Mouse (Mus musculus): ENCODE measurements around the gene Lenep. TPM values are rescaled to one million over a fixed set of nuclear protein-coding genes. Genes with fewer than 3 reads are reported as not detected.

Gene Lenep
- total and polyA plus RNA-seq, 3 experiments = not detected

GRCm38 (mm10) chr3:89406887-89407286, 4.3 kb upstream of the Lenep start:
- peaks cover 5% of the 10 kb centered on the region for H3K9me3 ChIP-seq (replicated peaks; ENCODE audit: low read length)
- H3K79me2 ChIP-seq (replicated peaks; ENCODE audit: control insufficient read depth, extremely low read depth, insufficient read depth, poor library complexity, severe bottlenecking) = 0 out of 2 replicates have a peak, but pooled peaks cover 6% of the 10 kb centered on the region
- H3K4me2 ChIP-seq (ENCODE audit: insufficient read depth, low read depth, poor library complexity, severe bottlenecking) = no peak overlapping the region
- H3K27me3 ChIP-seq (replicated peaks) = no peaks in the 10 kb centered on the region
- no peak for DNase-seq (ENCODE audit: extremely low read depth)
- dilution Hi-C loops (cut with MboI; ENCODE audit: extremely low pct_ligation_motif_present, extremely low pct_unique_long_range_greater_than_20kb, low sequenced_read_pairs) (no loop called here), in situ Hi-C loops (cut with MboI; ENCODE audit: low pct_ligation_motif_present, low pct_unique_long_range_greater_than_20kb, low sequenced_read_pairs) (no loop called here)
- H3K4me3 ChIP-seq (replicated peaks in 1 of 3; ENCODE audit: low read depth in 2 of 3, low read length in 2 of 3, poor library complexity in 1 of 3) = no peak overlapping the region
- TF ChIP-seq MYC (IDR thresholded peaks at IDR 0.05; ENCODE audit: low read depth, low read length) (no peak), HCFC1 (IDR thresholded peaks at IDR 0.05; ENCODE audit: low read depth, low read length) (no peak), USF2 (conservative IDR thresholded peaks at IDR 0.05; ENCODE audit: low read depth, low read length) (no peak), MAX (IDR thresholded peaks at IDR 0.05; ENCODE audit: low read length) (no peak), ZNF384 (IDR thresholded peaks at IDR 0.05; ENCODE audit: low read depth, low read length) (no peak), UBTF (IDR thresholded peaks at IDR 0.05; ENCODE audit: low read depth, low read length) (no peak), TBP (conservative IDR thresholded peaks at IDR 0.05; ENCODE audit: low read depth, low read length) (no peak), JUND (conservative IDR thresholded peaks at IDR 0.05; ENCODE audit: low read depth, low read length) (no peak), CTCF (conservative IDR thresholded peaks at IDR 0.05 in 1 of 2, IDR thresholded peaks at IDR 0.05 in 1 of 2; ENCODE audit: low read depth in 2 of 2, low read length in 2 of 2) (no peak), CHD1 (IDR thresholded peaks at IDR 0.05; ENCODE audit: low read depth, low read length) (no peak), ELF1 (IDR thresholded peaks at IDR 0.05; ENCODE audit: low read depth, low read length) (no peak), MAZ (IDR thresholded peaks at IDR 0.05; ENCODE audit: low read depth, low read length) (no peak), MAFK (IDR thresholded peaks at IDR 0.05; ENCODE audit: insufficient replicate concordance, low read length) (no peak), NRF1 (IDR thresholded peaks at IDR 0.05; ENCODE audit: low read depth, low read length) (no peak), POLR2A (IDR thresholded peaks at IDR 0.05; ENCODE audit: low read depth, low read length) (no peak), E2F4 (IDR thresholded peaks at IDR 0.05; ENCODE audit: insufficient replicate concordance, low read depth, low read length) (no peak), CHD2 (IDR thresholded peaks at IDR 0.05; ENCODE audit: low read length) (no peak), ZKSCAN1 (IDR thresholded peaks at IDR 0.05; ENCODE audit: borderline replicate concordance, low read depth, low read length) (no peak), SIN3A (IDR thresholded peaks at IDR 0.05; ENCODE audit: low read length) (no peak), RAD21 (IDR thresholded peaks at IDR 0.05; ENCODE audit: low read depth, low read length) (no peak)
- H3K9ac ChIP-seq (ENCODE audit: insufficient read depth, low read depth) = no peak overlapping the region
- peaks cover 52 to 71% of the 10 kb centered on the region in 2 experiments for H3K36me3 ChIP-seq (replicated peaks in 1 of 2; ENCODE audit: control insufficient read depth in 1 of 2, insufficient read depth in 1 of 2, low read length in 1 of 2)
- H3K4me1 ChIP-seq (ENCODE audit: control insufficient read depth in 1 of 2, insufficient read depth in 2 of 2) = peaks cover 6 to 65% of the 10 kb centered on the region in 2 experiments
- H3K27ac ChIP-seq (ENCODE audit: insufficient read depth, low read depth) = no peak overlapping the region

GRCm38 (mm10) chr3:89401329-89401728, 1.3 kb downstream of the Lenep start:
- no peaks in the 10 kb centered on the region for H3K27me3 ChIP-seq (replicated peaks)
- in situ Hi-C loops (cut with MboI; ENCODE audit: low pct_ligation_motif_present, low pct_unique_long_range_greater_than_20kb, low sequenced_read_pairs) = no loop called here
- no peaks in the 10 kb centered on the region for H3K79me2 ChIP-seq (replicated peaks; ENCODE audit: control insufficient read depth, extremely low read depth, insufficient read depth, poor library complexity, severe bottlenecking)
- peaks cover 2 to 47% of the 10 kb centered on the region in 2 experiments; a peak in 3 of 4 replicates for H3K4me1 ChIP-seq (ENCODE audit: control insufficient read depth in 1 of 2, insufficient read depth in 2 of 2)
- no peak overlapping the region for H3K27ac ChIP-seq (ENCODE audit: insufficient read depth, low read depth)
- no peak overlapping the region for H3K4me2 ChIP-seq (ENCODE audit: insufficient read depth, low read depth, poor library complexity, severe bottlenecking)
- dilution Hi-C loops (cut with MboI; ENCODE audit: extremely low pct_ligation_motif_present, extremely low pct_unique_long_range_greater_than_20kb, low sequenced_read_pairs) = no loop called here
- H3K9me3 ChIP-seq (replicated peaks; ENCODE audit: low read length) = peaks cover 5% of the 10 kb centered on the region
- TF ChIP-seq ZKSCAN1 (IDR thresholded peaks at IDR 0.05; ENCODE audit: borderline replicate concordance, low read depth, low read length) (no peak), CHD1 (IDR thresholded peaks at IDR 0.05; ENCODE audit: low read depth, low read length) (no peak), JUN (IDR thresholded peaks at IDR 0.05; ENCODE audit: insufficient read depth, low read depth, low read length) (no peak), MXI1 (IDR thresholded peaks at IDR 0.05; ENCODE audit: low read depth, low read length) (no peak), USF1 (IDR thresholded peaks at IDR 0.05; ENCODE audit: low read depth, low read length) (no peak)
- no peak for DNase-seq (ENCODE audit: extremely low read depth)
- no peak overlapping the region for H3K9ac ChIP-seq (ENCODE audit: insufficient read depth, low read depth)
- H3K36me3 ChIP-seq (replicated peaks in 1 of 2; ENCODE audit: control insufficient read depth in 1 of 2, insufficient read depth in 1 of 2, low read length in 1 of 2) = peaks cover 52 to 74% of the 10 kb centered on the region in 2 experiments
- no peak overlapping the region for H3K4me3 ChIP-seq (replicated peaks in 1 of 3; ENCODE audit: low read depth in 2 of 3, low read length in 2 of 3, poor library complexity in 1 of 3)
